Mouse (Mus musculus) forebrain, embryonic 14.5 days (tissue): ENCODE measurements around the gene Ppcs. TPM values are rescaled to one million over a fixed set of nuclear protein-coding genes. Genes with fewer than 3 reads are reported as not detected.

Experiments used
- polyA plus RNA-seq: library from polyadenylated mRNA; unstranded; fragments of >200 nt; fragmentation: Nextera tagmentation; extraction: Ambion mirVana; gene quantifications from 2 replicates; pipeline ENCODE4 v1.2.1, GENCODE M21; 2014

The Ppcs gene
- polyA plus RNA-seq, 1 experiment from 2014 or later: 23.0 TPM

Other genes starting within 250 kb of the Ppcs start
- gene Zfp691, start 248.2 kb downstream of the Ppcs start, polyA plus RNA-seq: 4.2 and 4.3 TPM in 2 replicates
- 0.41 and 0.94 TPM in 2 replicates for gene Ermap, start 232.4 kb downstream of the Ppcs start, polyA plus RNA-seq
- 290 and 301 TPM in 2 replicates for gene Svbp, start 227.1 kb downstream of the Ppcs start, polyA plus RNA-seq
- 0.22 and 0.48 TPM in 2 replicates for gene Tmem269, start 204.2 kb downstream of the Ppcs start, polyA plus RNA-seq
- 25.5 and 28.8 TPM in 2 replicates for gene AU022252, start 189.7 kb downstream of the Ppcs start, polyA plus RNA-seq
- 8.0 and 9.5 TPM in 2 replicates for gene P3h1, start 189.5 kb downstream of the Ppcs start, polyA plus RNA-seq
- gene Cldn19, start 167.0 kb downstream of the Ppcs start, polyA plus RNA-seq: 0.13 and 0.35 TPM in 2 replicates
- 963 and 964 TPM in 2 replicates for gene Ybx1, start 127.8 kb downstream of the Ppcs start, polyA plus RNA-seq
- 84.1 and 95.8 TPM in 2 replicates for gene Ppih, start 101.9 kb downstream of the Ppcs start, polyA plus RNA-seq
- 14.0 and 14.4 TPM in 2 replicates for gene Ccdc30, start 6.9 kb downstream of the Ppcs start, polyA plus RNA-seq
- 0.30 and 0.38 TPM in 2 replicates for gene Zmynd12, start 394 bp upstream of the Ppcs start, polyA plus RNA-seq
- 17.7 and 22.3 TPM in 2 replicates for gene Rimkla, start 70.2 kb upstream of the Ppcs start, polyA plus RNA-seq
- 19.8 and 25.0 TPM in 2 replicates for gene Foxj3, start 114.6 kb upstream of the Ppcs start, polyA plus RNA-seq
- 4.2 and 6.5 TPM in 2 replicates for gene Frg2f1, start 117.1 kb upstream of the Ppcs start, polyA plus RNA-seq
- not detected in 2 replicates for gene Guca2a, start 215.3 kb upstream of the Ppcs start, polyA plus RNA-seq
- gene Guca2b, start 236.5 kb upstream of the Ppcs start, polyA plus RNA-seq: not detected in 2 replicates